Mouse (Mus musculus) MEL (cell line): ENCODE results near the gene Rph3al.

ENCODE experiments used
- CHD1 ChIP-seq: IDR thresholded peaks from 2 replicates; pipeline ENCODE4 v1.6.1; 2012; ENCODE audit warnings: low read depth, mild to moderate bottlenecking, inconsistent platforms, low read length, improper control_type of control experiment
- CHD2 ChIP-seq: IDR thresholded peaks from 2 replicates; pipeline ENCODE4 v1.6.1; 2011; ENCODE audit warnings: low read length, improper control_type of control experiment
- CTCF ChIP-seq, 3 experiments: IDR thresholded peaks in 2 of 3; conservative IDR thresholded peaks in 1 of 3; 2 replicates each; pipeline ENCODE4 v1.5.1; 2011 to 2012; ENCODE audit warnings: low read length in 3 of 3, low read depth in 2 of 3, mild to moderate bottlenecking in 2 of 3, improper control_type of control experiment in 1 of 3, inconsistent platforms in 1 of 3, mixed read lengths in 1 of 3, moderate library complexity in 1 of 3; ENCODE audit not compliant: control insufficient read depth in 1 of 3, insufficient read depth in 1 of 3, poor library complexity in 1 of 3, severe bottlenecking in 1 of 3
- EP300 ChIP-seq, 2 experiments: IDR thresholded peaks; 2 replicates each; pipeline ENCODE4 v1.6.1; 2011; ENCODE audit warnings: improper control_type of control experiment in 2 of 2, low read length in 2 of 2, low read depth in 1 of 2, mild to moderate bottlenecking in 1 of 2
- ETS1 ChIP-seq: IDR thresholded peaks from 2 replicates; pipeline ENCODE4 v1.6.1; 2012; ENCODE audit warnings: low read depth, mild to moderate bottlenecking, inconsistent platforms, low read length, improper control_type of control experiment, moderate library complexity
- HCFC1 ChIP-seq: IDR thresholded peaks from 2 replicates; pipeline ENCODE4 v1.6.1; 2012; ENCODE audit warnings: low read depth, mild to moderate bottlenecking, inconsistent platforms, low read length, improper control_type of control experiment, moderate library complexity
- POLR2A ChIP-seq, 2 experiments: IDR thresholded peaks; 2 replicates each; pipeline ENCODE4 v1.6.1; 2011 to 2012; ENCODE audit warnings: low read length in 2 of 2, mild to moderate bottlenecking in 2 of 2, control low read depth in 1 of 2, improper control_type of control experiment in 1 of 2, low read depth in 1 of 2, moderate library complexity in 1 of 2; ENCODE audit not compliant: control insufficient read depth in 1 of 2, insufficient read depth in 1 of 2, poor library complexity in 1 of 2
- RCOR1 ChIP-seq: IDR thresholded peaks from 2 replicates; pipeline ENCODE4 v1.6.1; 2012; ENCODE audit warnings: low read depth, mild to moderate bottlenecking, inconsistent platforms, low read length, improper control_type of control experiment
- USF1 ChIP-seq: IDR thresholded peaks from 2 replicates; pipeline ENCODE4 v1.6.1; 2014; ENCODE audit warnings: low read depth, mild to moderate bottlenecking, inconsistent platforms, low read length, improper control_type of control experiment, moderate library complexity

GRCm38 (mm10) chr11:75930911-75931678 is 7.1 kb downstream of the Rph3al start:
- TF ChIP-seq HCFC1 (no peak), RCOR1 (no peak), CTCF (IDR thresholded peaks at IDR 0.05 in 2 of 3, conservative IDR thresholded peaks at IDR 0.05 in 1 of 3; ENCODE audit: control insufficient read depth in 1 of 3, insufficient read depth in 1 of 3, low read depth in 2 of 3, low read length in 3 of 3, poor library complexity in 1 of 3, severe bottlenecking in 1 of 3) (no peak), CHD2 (no peak), POLR2A (IDR thresholded peaks at IDR 0.05; ENCODE audit: control insufficient read depth in 1 of 2, insufficient read depth in 1 of 2, low read depth in 1 of 2, low read length in 2 of 2, poor library complexity in 1 of 2) (no peak), ETS1 (no peak), CHD1 (no peak), USF1 (no peak), EP300 (IDR thresholded peaks at IDR 0.05; ENCODE audit: low read depth in 1 of 2, low read length in 2 of 2) (no peak)
